Mouse (Mus musculus): Measurements from ENCODE around the gene Tmem219. TPM values are rescaled to one million over a fixed set of nuclear protein-coding genes. Genes with fewer than 3 reads are reported as not detected.

Gene Tmem219
- 32.7 and 36.5 TPM in 2 replicates for polyA plus RNA-seq (2016; fragmentation: Nextera tagmentation; extraction: Ambion mirVana)

GRCm38 (mm10) chr7:126922624-126923060 lies at the start of gene Tmem219:
Gene Tmem219 (minus strand): TSS chr7:126922917.
- H3K27me3 ChIP-seq = no peaks in the 10 kb centered on the region
- H3K9ac ChIP-seq (replicated peaks) = peak within 1 kb of the TSS; percentile 11; the same call in 1 of the 2 replicates
- H3K36me3 ChIP-seq = no peaks in the 10 kb centered on the region
- peak within 1 kb of the TSS; percentile 87 for H3K27ac ChIP-seq (replicated peaks)
- peaks cover 24% of the 10 kb centered on the region for H3K4me1 ChIP-seq
- H3K9me3 ChIP-seq = no peaks in the 10 kb centered on the region
- 21% methylated on average over 5 of the region's 5 CpGs for WGBS
- H3K4me2 ChIP-seq (replicated peaks) = peak within 1 kb of the TSS; percentile 48
- H3K4me3 ChIP-seq = peak within 1 kb of the TSS; percentile 21
- ATAC-seq (ENCODE audit: low FRiP score, low read depth) = peak; percentile 80

- no peak overlapping the region for H3K27ac ChIP-seq (replicated peaks)
- H3K36me3 ChIP-seq = peaks cover 21% of the 10 kb centered on the region; the same call in 1 of the 2 replicates
Observed at GRCm38 (mm10) chr7:126967361-126967760, 44.6 kb upstream of the Tmem219 start.

GRCm38 (mm10) chr7:126965568-126965967 lies 42.9 kb upstream of the Tmem219 start:
- ATAC-seq (ENCODE audit: low FRiP score, low read depth) = no peak
- H3K9ac ChIP-seq (replicated peaks) = no peak overlapping the region
- H3K27me3 ChIP-seq = peaks cover 34% of the 10 kb centered on the region
- H3K9me3 ChIP-seq = no peaks in the 10 kb centered on the region
- WGBS = 73% methylated on average over 3 of the region's 3 CpGs
- H3K4me1 ChIP-seq = no peaks in the 10 kb centered on the region
- no peak overlapping the region for H3K27ac ChIP-seq (replicated peaks)
- H3K36me3 ChIP-seq = peaks cover 25% of the 10 kb centered on the region
- no peak overlapping the region for H3K4me3 ChIP-seq
- H3K4me2 ChIP-seq (replicated peaks) = no peak overlapping the region

More at GRCm38 (mm10) chr7:126967361-126967760, 44.6 kb upstream of the Tmem219 start:
- Histone ChIP-seq H3K4me2 (replicated peaks) (no peak overlapping the region), H3K9ac (replicated peaks) (no peak overlapping the region), H3K27me3 (peaks cover 20% of the 10 kb centered on the region), H3K4me3 (no peak overlapping the region), H3K4me1 (no peaks in the 10 kb centered on the region), H3K9me3 (no peaks in the 10 kb centered on the region)
- ATAC-seq (ENCODE audit: low FRiP score, low read depth) = no peak
- 70% methylated on average over 6 of the region's 6 CpGs for WGBS

- Histone ChIP-seq H3K27me3 (peaks cover 34% of the 10 kb centered on the region), H3K4me2 (replicated peaks) (peak overlapping the region; percentile 0; the same call in 1 of the 2 replicates), H3K9me3 (no peaks in the 10 kb centered on the region), H3K36me3 (peaks cover 30% of the 10 kb centered on the region), H3K4me3 (no peak overlapping the region), H3K9ac (replicated peaks) (no peak overlapping the region), H3K4me1 (no peaks in the 10 kb centered on the region), H3K27ac (replicated peaks) (no peak overlapping the region)
- ATAC-seq (ENCODE audit: low FRiP score, low read depth) = no peak
- WGBS = 30% methylated on average over 19 of the region's 19 CpGs
Observed at GRCm38 (mm10) chr7:126963548-126964286, 41.0 kb upstream of the Tmem219 start.

GRCm38 (mm10) chr7:126961965-126962364 lies 39.2 kb upstream of the Tmem219 start:
- Histone ChIP-seq H3K27ac (replicated peaks) (no peak overlapping the region), H3K27me3 (peaks cover 34% of the 10 kb centered on the region), H3K4me2 (replicated peaks) (no peak overlapping the region), H3K9me3 (no peaks in the 10 kb centered on the region), H3K4me3 (no peak overlapping the region), H3K36me3 (peaks cover 24% of the 10 kb centered on the region), H3K9ac (replicated peaks) (no peak overlapping the region), H3K4me1 (no peaks in the 10 kb centered on the region)
- WGBS = 89% methylated on average over 4 of the region's 4 CpGs
- no peak for ATAC-seq (ENCODE audit: low FRiP score, low read depth)

- H3K4me3 ChIP-seq = no peak overlapping the region
- H3K9me3 ChIP-seq = no peaks in the 10 kb centered on the region
- no peak overlapping the region for H3K9ac ChIP-seq (replicated peaks)
- H3K4me1 ChIP-seq = no peaks in the 10 kb centered on the region
- 88% methylated on average over 5 of the region's 5 CpGs for WGBS
- H3K27ac ChIP-seq (replicated peaks) = no peak overlapping the region
- no peak overlapping the region for H3K4me2 ChIP-seq (replicated peaks)
- peaks cover 34% of the 10 kb centered on the region for H3K27me3 ChIP-seq
- H3K36me3 ChIP-seq = peaks cover 24% of the 10 kb centered on the region
- no peak for ATAC-seq (ENCODE audit: low FRiP score, low read depth)
Observed at GRCm38 (mm10) chr7:126961095-126961494, 38.4 kb upstream of the Tmem219 start.

- H3K27me3 ChIP-seq = peaks cover 34% of the 10 kb centered on the region
- H3K9me3 ChIP-seq = no peaks in the 10 kb centered on the region
- H3K27ac ChIP-seq (replicated peaks) = no peak overlapping the region
- H3K4me3 ChIP-seq = no peak overlapping the region
- 78% methylated on average over 8 of the region's 9 CpGs for WGBS
- no peak for ATAC-seq (ENCODE audit: low FRiP score, low read depth)
- H3K36me3 ChIP-seq = peaks cover 24% of the 10 kb centered on the region
- no peak overlapping the region for H3K4me2 ChIP-seq (replicated peaks)
- H3K4me1 ChIP-seq = no peaks in the 10 kb centered on the region
- no peak overlapping the region for H3K9ac ChIP-seq (replicated peaks)
Observed at GRCm38 (mm10) chr7:126959780-126960179, 37.1 kb upstream of the Tmem219 start.

GRCm38 (mm10) chr7:126955125-126955524 lies 32.4 kb upstream of the Tmem219 start:
- peaks cover 21% of the 10 kb centered on the region for H3K4me1 ChIP-seq
- peaks cover 32% of the 10 kb centered on the region for H3K27me3 ChIP-seq
- no peak overlapping the region for H3K27ac ChIP-seq (replicated peaks)
- 62% methylated on average over 3 of the region's 3 CpGs for WGBS
- no peaks in the 10 kb centered on the region for H3K9me3 ChIP-seq
- peaks cover 9% of the 10 kb centered on the region; the same call in 1 of the 2 replicates for H3K36me3 ChIP-seq
- H3K4me3 ChIP-seq = no peak overlapping the region
- H3K9ac ChIP-seq (replicated peaks) = no peak overlapping the region
- ATAC-seq (ENCODE audit: low FRiP score, low read depth) = no peak
- H3K4me2 ChIP-seq (replicated peaks) = no peak overlapping the region

GRCm38 (mm10) chr7:126952646-126953045 lies 29.9 kb upstream of the Tmem219 start:
- no peaks in the 10 kb centered on the region for H3K9me3 ChIP-seq
- peak overlapping the region; percentile 98 for H3K4me2 ChIP-seq (replicated peaks)
- H3K4me1 ChIP-seq = peaks cover 34% of the 10 kb centered on the region
- H3K9ac ChIP-seq (replicated peaks) = peak overlapping the region; percentile 68; the same call in 1 of the 2 replicates
- ATAC-seq (ENCODE audit: low FRiP score, low read depth) = no peak
- H3K36me3 ChIP-seq = no peaks in the 10 kb centered on the region
- H3K4me3 ChIP-seq = peak overlapping the region; percentile 51
- no peak overlapping the region for H3K27ac ChIP-seq (replicated peaks)
- peaks cover 45% of the 10 kb centered on the region for H3K27me3 ChIP-seq
- 2% methylated on average over 5 of the region's 8 CpGs for WGBS

- H3K9me3 ChIP-seq = no peaks in the 10 kb centered on the region
- H3K4me2 ChIP-seq (replicated peaks) = peak overlapping the region; percentile 98
- WGBS = 18% methylated on average over 4 of the region's 4 CpGs
- no peak for ATAC-seq (ENCODE audit: low FRiP score, low read depth)
- peaks cover 34% of the 10 kb centered on the region for H3K4me1 ChIP-seq
- 0 out of 2 replicates have a peak, but pooled peaks cover 5% of the 10 kb centered on the region for H3K36me3 ChIP-seq
- H3K27me3 ChIP-seq = peaks cover 45% of the 10 kb centered on the region
- H3K9ac ChIP-seq (replicated peaks) = peak overlapping the region; percentile 68
- peak overlapping the region; percentile 30; the same call in 1 of the 2 replicates for H3K27ac ChIP-seq (replicated peaks)
- peak overlapping the region; percentile 51 for H3K4me3 ChIP-seq
Observed at GRCm38 (mm10) chr7:126951741-126952140, 29.0 kb upstream of the Tmem219 start.

- Histone ChIP-seq H3K36me3 (0 out of 2 replicates have a peak, but pooled peaks cover 5% of the 10 kb centered on the region), H3K9ac (replicated peaks) (peak overlapping the region; percentile 68), H3K4me3 (peak overlapping the region; percentile 51), H3K4me2 (replicated peaks) (peak overlapping the region; percentile 98), H3K9me3 (no peaks in the 10 kb centered on the region), H3K27me3 (peaks cover 45% of the 10 kb centered on the region), H3K4me1 (peaks cover 34% of the 10 kb centered on the region), H3K27ac (replicated peaks) (peak overlapping the region; percentile 87)
- ATAC-seq (ENCODE audit: low FRiP score, low read depth) = peak; percentile 17; the same call in 1 of the 2 replicates
- 4% methylated on average over 26 of the region's 26 CpGs for WGBS
Observed at GRCm38 (mm10) chr7:126950647-126951615, 28.2 kb upstream of the Tmem219 start.

Measured in midbrain, embryonic 12.5 days (tissue).